Mouse (Mus musculus): ENCODE results near the gene Large1. TPM values are rescaled to one million over a fixed set of nuclear protein-coding genes. Genes with fewer than 3 reads are reported as not detected.

Large1 gene
- total and polyA plus RNA-seq, 3 experiments, result not detected

- dilution Hi-C loops (cut with MboI; ENCODE audit: extremely low pct_ligation_motif_present, extremely low pct_unique_long_range_greater_than_20kb, low sequenced_read_pairs), result no loop called here
- in situ Hi-C loops (cut with MboI; ENCODE audit: low pct_ligation_motif_present, low pct_unique_long_range_greater_than_20kb, low sequenced_read_pairs), result loop anchor here (25.0 kb wide), 1 partner anchor 195 kb away; no protein-coding TSS in a partner anchor
Measured at GRCm38 (mm10) chr8:73206831-73207230, 146.5 kb downstream of the Large1 start.

GRCm38 (mm10) chr8:73201854-73202253 is 151.5 kb downstream of the Large1 start:
- Histone ChIP-seq H3K79me2 (replicated peaks; ENCODE audit: control insufficient read depth, extremely low read depth, insufficient read depth, poor library complexity, severe bottlenecking) (no peaks in the 10 kb centered on the region), H3K4me3 (replicated peaks in 1 of 3; ENCODE audit: low read depth in 2 of 3, low read length in 2 of 3, poor library complexity in 1 of 3) (no peak overlapping the region), H3K4me1 (ENCODE audit: control insufficient read depth in 1 of 2, insufficient read depth in 2 of 2) (no peaks in the 10 kb centered on the region), H3K9ac (ENCODE audit: insufficient read depth, low read depth) (no peak overlapping the region), H3K4me2 (ENCODE audit: insufficient read depth, low read depth, poor library complexity, severe bottlenecking) (no peak overlapping the region), H3K9me3 (replicated peaks; ENCODE audit: low read length) (no peaks in the 10 kb centered on the region), H3K36me3 (replicated peaks in 1 of 2; ENCODE audit: control insufficient read depth in 1 of 2, insufficient read depth in 1 of 2, low read length in 1 of 2) (no peaks in the 10 kb centered on the region), H3K27me3 (replicated peaks) (no peaks in the 10 kb centered on the region), H3K27ac (ENCODE audit: insufficient read depth, low read depth) (no peak overlapping the region)
- peak; percentile 6 for DNase-seq (ENCODE audit: extremely low read depth)
- in situ Hi-C loops (cut with MboI; ENCODE audit: low pct_ligation_motif_present, low pct_unique_long_range_greater_than_20kb, low sequenced_read_pairs) (loop anchor here (25.0 kb wide), 1 partner anchor 190 kb away; no protein-coding TSS in a partner anchor), dilution Hi-C loops (cut with MboI; ENCODE audit: extremely low pct_ligation_motif_present, extremely low pct_unique_long_range_greater_than_20kb, low sequenced_read_pairs) (no loop called here)
- TF ChIP-seq JUND (conservative IDR thresholded peaks at IDR 0.05; ENCODE audit: low read depth, low read length), result no peak
- peak in 1 of 2 experiments; percentile 20; a peak in 2 of 4 replicates for TF ChIP-seq CTCF (conservative IDR thresholded peaks at IDR 0.05 in 1 of 2, IDR thresholded peaks at IDR 0.05 in 1 of 2; ENCODE audit: low read depth in 2 of 2, low read length in 2 of 2)
- no peak for TF ChIP-seq MXI1 (IDR thresholded peaks at IDR 0.05; ENCODE audit: low read depth, low read length)
- no peak for TF ChIP-seq ZMIZ1 (IDR thresholded peaks at IDR 0.05; ENCODE audit: low read depth, low read length)

More at GRCm38 (mm10) chr8:73206831-73207230, 146.5 kb downstream of the Large1 start:
- DNase-seq (ENCODE audit: extremely low read depth), result no peak
- H3K27ac ChIP-seq (ENCODE audit: insufficient read depth, low read depth), result no peak overlapping the region
- no peaks in the 10 kb centered on the region for H3K27me3 ChIP-seq (replicated peaks)
- H3K9me3 ChIP-seq (replicated peaks; ENCODE audit: low read length), result no peaks in the 10 kb centered on the region
- no peak overlapping the region for H3K9ac ChIP-seq (ENCODE audit: insufficient read depth, low read depth)
- TF ChIP-seq GABPA (IDR thresholded peaks at IDR 0.05; ENCODE audit: insufficient replicate concordance, low read depth, low read length), result no peak
- TF ChIP-seq RCOR1 (conservative IDR thresholded peaks at IDR 0.05; ENCODE audit: low read depth, low read length), result no peak
- TF ChIP-seq USF1 (IDR thresholded peaks at IDR 0.05; ENCODE audit: low read depth, low read length), result no peak
- TF ChIP-seq PAX5 (IDR thresholded peaks at IDR 0.05; ENCODE audit: low read length), result no peak
- TF ChIP-seq POLR2A (IDR thresholded peaks at IDR 0.05; ENCODE audit: low read depth, low read length), result no peak
- no peak for TF ChIP-seq ZNF384 (IDR thresholded peaks at IDR 0.05; ENCODE audit: low read depth, low read length)
- no peak for TF ChIP-seq MXI1 (IDR thresholded peaks at IDR 0.05; ENCODE audit: low read depth, low read length)
- TF ChIP-seq MYC (IDR thresholded peaks at IDR 0.05; ENCODE audit: low read depth, low read length), result no peak
- no peak for TF ChIP-seq ZMIZ1 (IDR thresholded peaks at IDR 0.05; ENCODE audit: low read depth, low read length)
- TF ChIP-seq NRF1 (IDR thresholded peaks at IDR 0.05; ENCODE audit: low read depth, low read length), result no peak
- TF ChIP-seq HCFC1 (IDR thresholded peaks at IDR 0.05; ENCODE audit: low read depth, low read length), result no peak
- no peak for TF ChIP-seq TCF12 (IDR thresholded peaks at IDR 0.05; ENCODE audit: low read depth, low read length)
- no peak for TF ChIP-seq RAD21 (IDR thresholded peaks at IDR 0.05; ENCODE audit: low read depth, low read length)
- no peak for TF ChIP-seq POLR2AphosphoS2 (IDR thresholded peaks at IDR 0.05; ENCODE audit: low read depth, low read length)
- no peak overlapping the region for H3K4me3 ChIP-seq (replicated peaks in 1 of 3; ENCODE audit: low read depth in 2 of 3, low read length in 2 of 3, poor library complexity in 1 of 3)
- no peaks in the 10 kb centered on the region for H3K4me1 ChIP-seq (ENCODE audit: control insufficient read depth in 1 of 2, insufficient read depth in 2 of 2)
- H3K79me2 ChIP-seq (replicated peaks; ENCODE audit: control insufficient read depth, extremely low read depth, insufficient read depth, poor library complexity, severe bottlenecking), result no peaks in the 10 kb centered on the region
- H3K4me2 ChIP-seq (ENCODE audit: insufficient read depth, low read depth, poor library complexity, severe bottlenecking), result no peak overlapping the region
- H3K36me3 ChIP-seq (replicated peaks in 1 of 2; ENCODE audit: control insufficient read depth in 1 of 2, insufficient read depth in 1 of 2, low read length in 1 of 2), result no peaks in the 10 kb centered on the region

Measured in CH12.LX (cell line).